Mouse (Mus musculus) heart, embryonic 14.5 days (tissue): Measurements from ENCODE around the gene Ect2l. TPM values are rescaled to one million over a fixed set of nuclear protein-coding genes. Genes with fewer than 3 reads are reported as not detected.
A peak's percentile ranks its signal among the peaks of the same experiment; 100 is the strongest.

ENCODE experiments used
- ATAC-seq: fragments of 200-750 bp; cut with Nextera tagmentation; 2 replicates; pipeline ENCODE4 v1.8.0; 2017; ENCODE audit warnings: low read depth, moderate TSS enrichment; ENCODE audit not compliant: insufficient number of reproducible peaks, insufficient read depth, low FRiP score
- H3K27ac ChIP-seq, 2 experiments: fragments of 200-500 bp in 1 of 2; fragments of 300-500 bp in 1 of 2; sonication (generic) in 1 of 2; replicated peaks in 1 of 2; 2 replicates each; pipeline ENCODE4 v1.5.1; 2012 to 2014; ENCODE audit warnings: low read depth in 2 of 2, low read length in 2 of 2, control low read depth in 1 of 2, mild to moderate bottlenecking in 1 of 2, mixed read lengths in 1 of 2; ENCODE audit not compliant: control insufficient read depth in 1 of 2, insufficient read depth in 1 of 2
- H3K27me3 ChIP-seq: fragments of 300-500 bp; sonication (generic); 2 replicates; pipeline ENCODE4 v1.6.1; 2014; ENCODE audit warnings: mild to moderate bottlenecking, low read length, control low read depth; ENCODE audit not compliant: control insufficient read depth, insufficient read depth
- H3K36me3 ChIP-seq: fragments of 300-500 bp; sonication (generic); 2 replicates; pipeline ENCODE4 v1.6.1; 2014; ENCODE audit warnings: mild to moderate bottlenecking, control low read depth, low read length, mixed read lengths; ENCODE audit not compliant: control insufficient read depth, insufficient read depth
- H3K4me1 ChIP-seq, 2 experiments: fragments of 200-500 bp in 1 of 2; fragments of 300-500 bp in 1 of 2; sonication (generic) in 1 of 2; 2 replicates each; pipeline ENCODE4 v1.6.1; 2012 to 2014; ENCODE audit warnings: low read length in 2 of 2, control low read depth in 1 of 2, mixed read lengths in 1 of 2; ENCODE audit not compliant: control insufficient read depth in 2 of 2, insufficient read depth in 2 of 2
- H3K4me2 ChIP-seq: fragments of 300-500 bp; sonication (generic); 2 replicates; pipeline ENCODE4 v1.6.1; 2014; ENCODE audit warnings: mild to moderate bottlenecking, low read length
- H3K4me3 ChIP-seq, 2 experiments: fragments of 200-500 bp in 1 of 2; fragments of 300-500 bp in 1 of 2; sonication (generic) in 1 of 2; 2 replicates each; pipeline ENCODE4 v1.5.1; 2012 to 2014; ENCODE audit warnings: low read length in 2 of 2, mild to moderate bottlenecking in 2 of 2, control low read depth in 1 of 2, low read depth in 1 of 2, moderate library complexity in 1 of 2; ENCODE audit not compliant: control insufficient read depth in 1 of 2, insufficient read depth in 1 of 2
- H3K9ac ChIP-seq: fragments of 300-500 bp; sonication (generic); 2 replicates; pipeline ENCODE4 v1.6.1; 2014; ENCODE audit warnings: mild to moderate bottlenecking, low read length
- H3K9me3 ChIP-seq: fragments of 300-500 bp; sonication (generic); 2 replicates; pipeline ENCODE4 v1.6.1; 2016; ENCODE audit warnings: low read length, control low read depth; ENCODE audit not compliant: control insufficient read depth
- WGBS: fragments of 180-500 bp; shearing (Covaris S2); extraction: QIAGEN DNeasy Blood & Tissue Kit; methylation state at CpG from one replicate; pipeline ENCODE4 v1.1.7; 2014; 5-methylcytosine and 5-hydroxymethylcytosine counted together
- polyA plus RNA-seq: library from polyadenylated mRNA; unstranded; fragments of >200 nt; fragmentation: Nextera tagmentation; extraction: Ambion mirVana; gene quantifications from 2 replicates; pipeline ENCODE4 v1.2.1, GENCODE M21; 2014

The Ect2l gene
- polyA plus RNA-seq, 1 experiment from 2014 or later, result 0.55 TPM

DNA sequence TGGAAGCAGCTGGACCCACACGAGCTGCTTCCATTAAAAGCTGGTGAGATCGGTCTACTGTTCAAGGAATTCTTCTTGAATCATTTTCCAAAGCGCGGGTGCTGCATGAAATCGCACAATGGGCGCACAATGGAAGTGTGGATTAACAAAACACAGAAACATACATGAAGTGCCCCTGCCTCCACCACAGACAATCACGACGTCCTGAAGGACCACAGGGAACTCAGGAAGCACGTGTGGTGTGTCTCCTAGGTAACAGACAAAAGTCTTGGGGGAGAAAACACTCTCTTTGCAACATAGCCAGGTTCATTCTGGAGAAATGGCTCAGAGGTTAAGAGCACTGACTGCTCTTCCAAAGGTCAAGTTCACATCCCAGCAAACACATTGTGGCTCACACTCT is 10.0 kb downstream of the Ect2l start:
- no peak for ATAC-seq
- Histone ChIP-seq H3K4me1 (no peaks in the 10 kb centered on the region), H3K9ac (no peak overlapping the region), H3K36me3 (no peaks in the 10 kb centered on the region), H3K27me3 (no peaks in the 10 kb centered on the region), H3K4me3 (no peak overlapping the region), H3K4me2 (no peak overlapping the region), H3K27ac (no peak overlapping the region), H3K9me3 (no peaks in the 10 kb centered on the region)
- 72% methylated on average over 9 of the region's 9 CpGs for WGBS

DNA sequence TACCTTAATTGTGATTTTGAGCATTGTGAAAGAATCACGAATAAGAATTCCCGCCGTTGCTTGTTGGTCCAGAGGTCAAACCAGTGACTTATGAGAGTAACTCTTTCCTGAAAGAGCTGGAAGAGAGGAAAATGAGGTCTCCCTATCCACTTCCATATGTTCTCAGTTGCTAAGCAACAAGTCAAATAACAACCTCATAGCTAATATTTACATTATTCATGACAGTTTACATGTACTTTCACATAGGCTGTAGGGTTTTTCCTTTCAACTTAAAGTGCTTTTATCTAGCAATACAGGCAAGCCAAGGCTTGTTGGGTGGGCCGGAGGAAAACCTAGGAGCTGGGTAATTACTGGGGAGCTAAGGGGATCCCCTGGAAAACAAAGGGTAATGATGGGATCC is 10.8 kb downstream of the Ect2l start:
- Histone ChIP-seq H3K4me1 (no peaks in the 10 kb centered on the region), H3K4me2 (no peak overlapping the region), H3K27ac (no peak overlapping the region), H3K4me3 (no peak overlapping the region), H3K9me3 (no peaks in the 10 kb centered on the region), H3K27me3 (no peaks in the 10 kb centered on the region), H3K9ac (no peak overlapping the region), H3K36me3 (no peaks in the 10 kb centered on the region)
- no peak for ATAC-seq
- WGBS, result 88% methylated on average over 4 of the region's 4 CpGs

DNA sequence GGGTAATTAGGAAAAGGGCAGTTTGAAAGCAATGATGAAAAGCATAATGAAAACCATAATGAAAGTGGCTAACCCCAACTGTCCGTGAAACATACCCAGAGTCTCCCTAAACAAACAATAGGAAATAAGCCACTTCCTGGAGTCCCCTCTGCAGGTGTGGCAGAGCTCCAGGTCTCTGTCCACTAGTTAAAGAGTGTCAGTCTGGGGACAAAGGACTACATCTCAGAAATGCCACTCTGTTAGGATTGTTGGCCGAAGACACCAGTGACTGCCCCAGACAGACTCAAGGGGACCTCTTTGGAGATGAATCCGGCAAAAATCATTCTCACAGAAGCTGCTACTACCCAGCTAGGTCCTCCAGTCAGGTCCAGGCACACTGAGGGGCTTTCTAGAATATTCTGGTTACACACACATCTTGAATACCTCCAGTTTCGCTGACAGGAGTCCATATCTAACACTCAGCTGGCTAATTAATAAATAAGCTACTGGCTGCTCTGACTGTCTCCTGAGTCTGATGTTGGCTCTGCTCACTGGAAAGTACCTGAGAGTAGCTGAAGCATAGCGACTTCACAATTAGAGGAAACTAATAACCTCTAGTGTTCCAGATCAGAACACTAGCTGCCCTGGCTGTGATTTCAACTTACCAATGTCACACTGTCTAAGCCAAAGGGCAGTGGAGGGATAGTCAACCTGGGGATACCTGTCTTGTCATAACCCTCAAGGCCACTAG is 12.2 kb downstream of the Ect2l start:
- Histone ChIP-seq H3K4me2 (no peak overlapping the region), H3K9ac (no peak overlapping the region), H3K27me3 (no peaks in the 10 kb centered on the region), H3K27ac (no peak overlapping the region), H3K4me1 (no peaks in the 10 kb centered on the region), H3K9me3 (no peaks in the 10 kb centered on the region), H3K4me3 (no peak overlapping the region), H3K36me3 (no peaks in the 10 kb centered on the region)
- ATAC-seq, result no peak
- 79% methylated on average over 5 of the region's 5 CpGs for WGBS

DNA sequence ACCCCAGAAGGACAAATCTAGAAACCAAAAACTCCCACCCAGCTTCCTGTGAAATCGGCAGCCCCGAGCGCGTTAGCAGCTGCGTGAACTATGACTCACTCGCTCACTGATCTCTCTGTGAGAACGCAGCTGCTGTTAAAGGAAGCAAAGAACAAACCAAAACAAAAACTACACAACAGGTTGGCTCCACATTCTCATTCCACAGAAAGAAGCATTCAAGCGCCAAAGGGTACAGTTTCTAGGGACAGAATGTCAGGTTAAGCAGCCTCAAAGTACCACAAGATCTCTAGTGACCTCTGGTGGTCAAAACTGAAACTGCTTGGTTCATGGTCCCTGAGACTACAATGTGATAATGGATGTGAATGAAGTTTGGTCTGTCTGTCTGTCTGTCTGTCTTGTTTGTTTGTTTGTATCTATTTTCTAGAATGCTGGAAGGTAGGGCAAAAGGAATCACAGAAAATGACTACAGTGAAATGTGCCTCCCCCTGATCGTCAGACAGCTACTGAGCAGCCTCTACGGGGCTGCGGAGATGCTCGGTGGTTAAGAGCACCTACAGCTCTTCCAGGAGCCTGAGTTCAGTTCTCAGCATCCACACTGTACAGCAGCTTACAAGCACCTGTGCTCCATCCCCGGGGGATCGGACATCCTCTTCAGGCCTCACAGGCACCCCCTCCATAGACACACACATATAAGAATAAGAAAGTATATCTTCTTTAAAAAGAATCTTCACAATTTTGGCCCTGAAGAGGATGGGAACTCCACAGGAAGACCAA is 13.3 kb downstream of the Ect2l start:
- ATAC-seq, result no peak
- no peaks in the 10 kb centered on the region for H3K36me3 ChIP-seq
- peak overlapping the region; percentile 67 for H3K4me2 ChIP-seq
- H3K4me1 ChIP-seq, result no peaks in the 10 kb centered on the region
- H3K9me3 ChIP-seq, result no peaks in the 10 kb centered on the region
- no peaks in the 10 kb centered on the region for H3K27me3 ChIP-seq
- 51% methylated on average over 14 of the region's 14 CpGs for WGBS
- no peak overlapping the region for H3K27ac ChIP-seq
- peak overlapping the region; percentile 55; the same call in 1 of the 2 replicates for H3K9ac ChIP-seq
- peak overlapping the region; percentile 36 to 41 for H3K4me3 ChIP-seq

DNA sequence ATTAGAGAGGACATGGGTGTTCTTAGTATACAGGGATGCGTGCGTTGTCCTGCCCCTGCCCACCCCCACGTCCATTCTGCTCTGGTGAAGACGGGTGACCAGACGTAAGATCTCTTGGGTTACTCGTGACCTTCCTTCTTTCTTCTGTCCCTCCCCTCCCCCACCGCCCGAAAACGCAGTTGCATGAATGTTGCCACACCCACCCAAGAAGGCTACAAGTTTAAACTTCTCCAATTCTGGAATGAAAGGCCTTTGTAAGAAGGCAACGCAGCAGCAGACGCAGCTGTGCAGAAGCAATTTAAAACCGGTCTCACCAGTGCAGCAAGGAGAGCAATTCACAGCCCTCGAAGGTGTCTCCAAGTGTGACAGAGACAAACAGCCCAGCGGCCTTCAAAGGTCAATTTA is 16.0 kb downstream of the Ect2l start:
- Histone ChIP-seq H3K9ac (no peak overlapping the region), H3K4me2 (no peak overlapping the region), H3K4me1 (peaks cover 10 to 11% of the 10 kb centered on the region in 2 experiments), H3K36me3 (no peaks in the 10 kb centered on the region), H3K9me3 (no peaks in the 10 kb centered on the region), H3K27me3 (no peaks in the 10 kb centered on the region), H3K27ac (no peak overlapping the region), H3K4me3 (no peak overlapping the region)
- 64% methylated on average over 14 of the region's 14 CpGs for WGBS
- ATAC-seq, result no peak

DNA sequence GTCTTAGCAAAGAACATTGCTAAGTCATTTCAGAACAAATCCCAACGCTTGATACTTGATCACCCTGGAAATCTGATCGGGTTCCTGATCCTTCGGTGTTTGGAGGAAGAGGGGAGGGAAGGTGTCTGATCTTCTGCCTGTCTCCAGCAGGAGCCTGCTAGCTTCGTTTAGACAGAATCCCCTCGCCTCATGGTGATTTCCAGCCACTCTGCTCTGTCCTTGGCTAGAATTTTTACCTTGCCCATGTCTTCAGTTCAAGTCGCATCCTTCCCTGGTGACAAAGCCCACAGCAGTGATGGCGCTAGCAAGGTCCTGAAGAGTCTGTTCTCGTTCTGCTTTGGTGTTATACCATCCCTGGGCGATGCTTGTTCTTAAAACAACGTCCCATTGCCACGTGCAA is 16.5 kb downstream of the Ect2l start:
- H3K27ac ChIP-seq, result no peak overlapping the region
- no peaks in the 10 kb centered on the region for H3K27me3 ChIP-seq
- no peak overlapping the region for H3K4me3 ChIP-seq
- peaks cover 10 to 11% of the 10 kb centered on the region in 2 experiments for H3K4me1 ChIP-seq
- no peaks in the 10 kb centered on the region for H3K36me3 ChIP-seq
- H3K4me2 ChIP-seq, result no peak overlapping the region
- H3K9me3 ChIP-seq, result no peaks in the 10 kb centered on the region
- 70% methylated on average over 11 of the region's 11 CpGs for WGBS
- no peak for ATAC-seq
- H3K9ac ChIP-seq, result no peak overlapping the region

DNA sequence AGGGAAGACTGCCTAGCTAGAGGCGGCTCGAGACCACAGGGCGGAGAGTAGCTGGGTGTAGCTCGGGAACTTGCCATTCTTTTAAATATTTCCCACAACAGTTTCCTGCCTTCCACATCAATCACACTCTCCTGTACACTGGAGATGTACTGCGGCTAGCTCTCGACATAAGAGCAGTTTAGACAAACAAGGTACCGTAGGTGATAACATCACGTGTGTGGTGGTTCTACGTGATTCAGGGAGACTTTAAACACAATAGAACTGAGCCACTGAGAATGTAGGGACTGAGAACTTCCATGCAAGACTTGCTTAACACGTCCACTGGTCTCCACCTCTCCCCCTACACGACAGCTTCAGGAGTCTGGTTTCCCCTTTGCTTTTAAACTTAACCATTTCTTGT is 17.5 kb downstream of the Ect2l start:
- no peak overlapping the region for H3K4me3 ChIP-seq
- H3K4me1 ChIP-seq, result peaks cover 10 to 11% of the 10 kb centered on the region in 2 experiments
- H3K9ac ChIP-seq, result no peak overlapping the region
- WGBS, result 67% methylated on average over 11 of the region's 11 CpGs
- ATAC-seq, result no peak
- H3K36me3 ChIP-seq, result no peaks in the 10 kb centered on the region
- H3K27me3 ChIP-seq, result no peaks in the 10 kb centered on the region
- H3K4me2 ChIP-seq, result no peak overlapping the region
- H3K27ac ChIP-seq, result no peak overlapping the region
- no peaks in the 10 kb centered on the region for H3K9me3 ChIP-seq
